Mouse (Mus musculus): ENCODE measurements around the gene Uck2.

Gene Uck2

GRCm38 (mm10) chr1:167285320-167285355, at the start of gene Uck2:
TSS of gene Uck2 (minus strand) at chr1:167285320.
- DNase-seq (ENCODE audit: low spot score in 2 of 2) = no peak

- DNase-seq (ENCODE audit: low spot score in 2 of 2) = no peak
Observed at GRCm38 (mm10) chr1:167331106-167331505, 46.0 kb upstream of the Uck2 start.

- no peak for DNase-seq (ENCODE audit: low spot score in 2 of 2)
Observed at GRCm38 (mm10) chr1:167328776-167329175, 43.7 kb upstream of the Uck2 start.

- DNase-seq (ENCODE audit: low spot score in 2 of 2) = no peak
Observed at GRCm38 (mm10) chr1:167321691-167322090, 36.6 kb upstream of the Uck2 start.

- no peak for DNase-seq (ENCODE audit: low spot score in 2 of 2)
Observed at GRCm38 (mm10) chr1:167313220-167313619, 28.1 kb upstream of the Uck2 start.

GRCm38 (mm10) chr1:167312367-167312766, 27.2 kb upstream of the Uck2 start:
- no peak for DNase-seq (ENCODE audit: low spot score in 2 of 2)

GRCm38 (mm10) chr1:167308261-167309054, 23.3 kb upstream of the Uck2 start, which contains the start of gene Tmco1:
TSS of gene Tmco1 (plus strand) at chr1:167308378.
- DNase-seq (ENCODE audit: low spot score in 2 of 2) = peak; percentile 94 to 98

- no peak for DNase-seq (ENCODE audit: low spot score in 2 of 2)
Observed at GRCm38 (mm10) chr1:167307674-167308073, 22.6 kb upstream of the Uck2 start.

- peak in 1 of 2 experiments; percentile 11 for DNase-seq (ENCODE audit: low spot score in 2 of 2)
Observed at GRCm38 (mm10) chr1:167306451-167307240, 21.5 kb upstream of the Uck2 start.

GRCm38 (mm10) chr1:167305501-167306137, 20.5 kb upstream of the Uck2 start:
- DNase-seq (ENCODE audit: low spot score in 2 of 2) = no peak

- no peak for DNase-seq (ENCODE audit: low spot score in 2 of 2)
Observed at GRCm38 (mm10) chr1:167300122-167300521, 15.0 kb upstream of the Uck2 start.

- DNase-seq (ENCODE audit: low spot score in 2 of 2) = no peak
Observed at GRCm38 (mm10) chr1:167295679-167296402, 10.7 kb upstream of the Uck2 start.

GRCm38 (mm10) chr1:167292447-167292846, 7.3 kb upstream of the Uck2 start:
- DNase-seq (ENCODE audit: low spot score in 2 of 2) = no peak

GRCm38 (mm10) chr1:167291610-167292009, 6.5 kb upstream of the Uck2 start:
- no peak for DNase-seq (ENCODE audit: low spot score in 2 of 2)

- DNase-seq (ENCODE audit: low spot score in 2 of 2) = no peak
Observed at GRCm38 (mm10) chr1:167290263-167290592, 5.1 kb upstream of the Uck2 start.

- DNase-seq (ENCODE audit: low spot score in 2 of 2) = no peak
Observed at GRCm38 (mm10) chr1:167289567-167290262, 4.6 kb upstream of the Uck2 start.

GRCm38 (mm10) chr1:167288665-167289538, 3.8 kb upstream of the Uck2 start:
- no peak for DNase-seq (ENCODE audit: low spot score in 2 of 2)

- DNase-seq (ENCODE audit: low spot score in 2 of 2) = no peak
Observed at GRCm38 (mm10) chr1:167287156-167287555, 2.0 kb upstream of the Uck2 start.

GRCm38 (mm10) chr1:167285356-167285755, 236 bp upstream of the Uck2 start:
- no peak for DNase-seq (ENCODE audit: low spot score in 2 of 2)

- DNase-seq (ENCODE audit: low spot score in 2 of 2) = peak; percentile 81 to 82
Observed at GRCm38 (mm10) chr1:167284837-167285319, 242 bp downstream of the Uck2 start.
